8 mouse cellular contexts compared by ENCODE assay signal in genomic region chr11:68851644-68852485, GRCm38 (mm10). TPM values are rescaled to one million over a fixed set of nuclear protein-coding genes. Genes with fewer than 3 reads are reported as not detected.
DNase-seq lines count a peak whose midpoint lies in the region; ATAC-seq and TF ChIP-seq lines count a peak whose summit lies in the region.

No protein-coding gene starts in this region.

- intact Hi-C loops in heart, postnatal 36 days (cut with DNase I) = loop anchor here (2.0 kb wide), 1 partner anchor 19 kb away; the partner anchor contains the start of gene Ndel1
- intact Hi-C loops in left cerebral cortex, postnatal 14 days (cut with DNase I) = no loop called here

- WGBS in heart, embryonic 13.5 days = 2% methylated on average over 13 of the region's 13 CpGs
- WGBS in hindbrain, embryonic 14.5 days = 6% methylated on average over 13 of the region's 13 CpGs
- 5% methylated on average over 13 of the region's 13 CpGs for WGBS in midbrain, embryonic 11.5 days

- H3K4me1 ChIP-seq in heart, embryonic 13.5 days = peaks cover 46% of the 10 kb centered on the region
- peaks cover 13 to 37% of the 10 kb centered on the region in 2 experiments for H3K4me1 ChIP-seq in MEL (ENCODE audit: control insufficient read depth in 1 of 2, insufficient read depth in 2 of 2, low read length in 2 of 2)
- peaks cover 34% of the 10 kb centered on the region for H3K4me1 ChIP-seq in hindbrain, embryonic 14.5 days (replicated peaks; ENCODE audit: control insufficient read depth, insufficient read depth, low read length)
- H3K4me1 ChIP-seq in midbrain, embryonic 11.5 days (ENCODE audit: control insufficient read depth, insufficient read depth, low read length) = peaks cover 18% of the 10 kb centered on the region

- no peak for TF ChIP-seq CTCF in MEL (IDR thresholded peaks at IDR 0.05 in 2 of 3, conservative IDR thresholded peaks at IDR 0.05 in 1 of 3; ENCODE audit: control insufficient read depth in 1 of 3, insufficient read depth in 1 of 3, low read depth in 2 of 3, low read length in 3 of 3, poor library complexity in 1 of 3, severe bottlenecking in 1 of 3)

- no peak; a peak in 1 of 4 replicates for TF ChIP-seq EP300 in MEL (IDR thresholded peaks at IDR 0.05; ENCODE audit: low read depth in 1 of 2, low read length in 2 of 2)

- peak overlapping the region; percentile 83 for H3K4me2 ChIP-seq in heart, embryonic 13.5 days
- peak overlapping the region; percentile 62 for H3K4me2 ChIP-seq in hindbrain, embryonic 14.5 days (replicated peaks)
- peak overlapping the region; percentile 80 for H3K4me2 ChIP-seq in midbrain, embryonic 11.5 days

- no peak for TF ChIP-seq RAD21 in MEL (IDR thresholded peaks at IDR 0.05; ENCODE audit: low read depth, low read length)

- peak overlapping the region; percentile 100 for H3K27ac ChIP-seq in heart, embryonic 13.5 days (replicated peaks)
- H3K27ac ChIP-seq in MEL (ENCODE audit: control insufficient read depth, low read depth, low read length) = peak overlapping the region; percentile 92
- H3K27ac ChIP-seq in hindbrain, embryonic 14.5 days = peak overlapping the region; percentile 92
- H3K27ac ChIP-seq in midbrain, embryonic 11.5 days (ENCODE audit: low read depth, low read length) = peak overlapping the region; percentile 82; the same call in 1 of the 2 replicates

- H3K9ac ChIP-seq in heart, embryonic 13.5 days = peak overlapping the region; percentile 99
- peak overlapping the region; percentile 95 for H3K9ac ChIP-seq in MEL (ENCODE audit: control insufficient read depth, low read depth, low read length, poor library complexity, severe bottlenecking)
- peak overlapping the region; percentile 86 for H3K9ac ChIP-seq in hindbrain, embryonic 14.5 days
- H3K9ac ChIP-seq in midbrain, embryonic 11.5 days (ENCODE audit: low read length) = peak overlapping the region; percentile 91

- H3K79me2 ChIP-seq in MEL (ENCODE audit: control insufficient read depth, insufficient read depth, low read length, poor library complexity) = peaks cover 47% of the 10 kb centered on the region

- no peaks in the 10 kb centered on the region for H3K27me3 ChIP-seq in heart, embryonic 13.5 days (replicated peaks)
- no peaks in the 10 kb centered on the region for H3K27me3 ChIP-seq in MEL (ENCODE audit: control insufficient read depth in 1 of 2, insufficient read depth in 2 of 2, low read length in 2 of 2)
- no peaks in the 10 kb centered on the region for H3K27me3 ChIP-seq in hindbrain, embryonic 14.5 days (ENCODE audit: control insufficient read depth, insufficient read depth, low read length)
- H3K27me3 ChIP-seq in midbrain, embryonic 11.5 days (ENCODE audit: control insufficient read depth, insufficient read depth, low read length) = no peaks in the 10 kb centered on the region

- peak overlapping the region; percentile 97 for H3K4me3 ChIP-seq in heart, embryonic 13.5 days
- H3K4me3 ChIP-seq in MEL (ENCODE audit: control insufficient read depth in 1 of 2, insufficient read depth in 1 of 2, low read depth in 2 of 2, low read length in 2 of 2) = peak overlapping the region; percentile 92 to 99
- H3K4me3 ChIP-seq in hindbrain, embryonic 14.5 days (replicated peaks; ENCODE audit: low read length) = peak overlapping the region; percentile 70
- peak overlapping the region; percentile 93 for H3K4me3 ChIP-seq in midbrain, embryonic 11.5 days (ENCODE audit: low read depth, low read length)

- TF ChIP-seq POLR2A in MEL (IDR thresholded peaks at IDR 0.05; ENCODE audit: control insufficient read depth in 1 of 2, insufficient read depth in 1 of 2, low read depth in 1 of 2, low read length in 2 of 2, poor library complexity in 1 of 2) = no peak

- DNase-seq in heart, postnatal 36 days = no peak
- DNase-seq in MEL (ENCODE audit: low read depth, low spot score) = peak; percentile 71
- no peak for DNase-seq in hindbrain, embryonic 14.5 days (ENCODE audit: low spot score)
- DNase-seq in midbrain, embryonic 11.5 days (ENCODE audit: low spot score, missing footprints) = peak; percentile 85
- no peak for DNase-seq in adrenal gland, adult 8-10 months
- no peak for DNase-seq in thymus, postnatal 14 days
- no peak for DNase-seq in left cerebral cortex, postnatal 14 days (ENCODE audit: low spot score in 2 of 2)

- peaks cover 7% of the 10 kb centered on the region; the same call in 1 of the 2 replicates for H3K36me3 ChIP-seq in heart, embryonic 13.5 days
- peaks cover 8 to 41% of the 10 kb centered on the region in 2 experiments for H3K36me3 ChIP-seq in MEL (ENCODE audit: control insufficient read depth in 1 of 2, insufficient read depth in 2 of 2, low read length in 2 of 2)
- no peaks in the 10 kb centered on the region for H3K36me3 ChIP-seq in hindbrain, embryonic 14.5 days (replicated peaks; ENCODE audit: control insufficient read depth, insufficient read depth)
- no peaks in the 10 kb centered on the region for H3K36me3 ChIP-seq in midbrain, embryonic 11.5 days (ENCODE audit: control insufficient read depth, insufficient read depth, low read length)

- no peaks in the 10 kb centered on the region for H3K9me3 ChIP-seq in heart, embryonic 13.5 days
- no peaks in the 10 kb centered on the region for H3K9me3 ChIP-seq in MEL (replicated peaks; ENCODE audit: insufficient read depth, low read length)
- H3K9me3 ChIP-seq in hindbrain, embryonic 14.5 days (ENCODE audit: control insufficient read depth, low read length) = no peaks in the 10 kb centered on the region
- H3K9me3 ChIP-seq in midbrain, embryonic 11.5 days (ENCODE audit: control insufficient read depth, low read length) = no peaks in the 10 kb centered on the region

- no peak for ATAC-seq in heart, embryonic 13.5 days (ENCODE audit: extremely low read depth, insufficient number of reproducible peaks, low FRiP score, low TSS enrichment)
- ATAC-seq in hindbrain, embryonic 14.5 days (ENCODE audit: low FRiP score) = no peak
- ATAC-seq in midbrain, embryonic 11.5 days (ENCODE audit: low FRiP score) = no peak

TF ChIP-seq in MEL, 35 proteins besides CTCF, POLR2A, EP300 and RAD21:
- no peak for TF ChIP-seq USF2 (IDR thresholded peaks at IDR 0.05; ENCODE audit: borderline replicate concordance in 1 of 2, insufficient read depth in 1 of 2, low read depth in 1 of 2, low read length in 2 of 2)
- no peak for TF ChIP-seq MXI1 (IDR thresholded peaks at IDR 0.05; ENCODE audit: low read depth, low read length)
- no peak for TF ChIP-seq ZC3H11A (IDR thresholded peaks at IDR 0.05; ENCODE audit: low read depth, low read length)
- no peak for TF ChIP-seq JUND (IDR thresholded peaks at IDR 0.05; ENCODE audit: low read depth, low read length)
- TF ChIP-seq TBP (IDR thresholded peaks at IDR 0.05; ENCODE audit: low read depth, low read length) = no peak
- TF ChIP-seq USF1 (IDR thresholded peaks at IDR 0.05; ENCODE audit: low read depth, low read length) = peak; percentile 54; the same call in 1 of the 2 replicates
- peak; percentile 91 for TF ChIP-seq CHD1 (IDR thresholded peaks at IDR 0.05; ENCODE audit: low read depth, low read length)
- 0 out of 2 replicates have a peak, but pooled peaks have one; percentile 2 for TF ChIP-seq NRF1 (IDR thresholded peaks at IDR 0.05; ENCODE audit: insufficient read depth, low read depth, low read length, poor library complexity, severe bottlenecking)
- TF ChIP-seq BHLHE40 (IDR thresholded peaks at IDR 0.05; ENCODE audit: borderline replicate concordance, low read depth, low read length) = peak; percentile 82; the same call in 1 of the 2 replicates
- TF ChIP-seq MAX (IDR thresholded peaks at IDR 0.05; ENCODE audit: low read length) = no peak
- TF ChIP-seq ZKSCAN1 (IDR thresholded peaks at IDR 0.05; ENCODE audit: low read depth, low read length) = no peak
- TF ChIP-seq ZNF384 (IDR thresholded peaks at IDR 0.05; ENCODE audit: low read depth, low read length) = peak; percentile 72

RNA-seq across cellular contexts. Expression of gene Ndel1, which starts 19.8 kb away (rescaled TPM):
- polyA plus RNA-seq in heart, embryonic 13.5 days (2015; fragmentation: Nextera tagmentation; extraction: Ambion mirVana) = 56.7 and 61.6 TPM in 2 replicates
- 10 to 100 TPM; 60.9 to 71.3 TPM for total RNA-seq in heart, postnatal 36 days (2021)
- total RNA-seq in MEL (2012; rRNA removed) = 59.6 and 70.7 TPM in 2 replicates
- polyA plus RNA-seq in MEL (2012; ENCODE audit: insufficient read depth in 1 of 2, insufficient read length in 2 of 2, low read depth in 1 of 2, low replicate concordance in 2 of 2, missing spikeins in 1 of 2) = 10 to 100 TPM; 55.0 to 61.2 TPM
- polyA plus RNA-seq in hindbrain, embryonic 14.5 days (2014; fragmentation: Nextera tagmentation; extraction: Ambion mirVana) = 91.2 and 97.1 TPM in 2 replicates
- 47.6 and 49.6 TPM in 2 replicates for polyA plus RNA-seq in midbrain, embryonic 11.5 days (2014; fragmentation: Nextera tagmentation; extraction: Ambion mirVana)
- 10 to 100 TPM; 59.5 to 79.4 (median 68.0) TPM for total RNA-seq in adrenal gland, adult 8-10 months (2022)
- 10 to 100 TPM; 96.7 to 99.5 TPM for total RNA-seq in left cerebral cortex, postnatal 14 days (2021)

RNA-seq across cellular contexts. Expression of gene Rnf222, which starts 36.5 kb away (rescaled TPM):
- 0.14 and 0.15 TPM in 2 replicates for polyA plus RNA-seq in heart, embryonic 13.5 days (2015; fragmentation: Nextera tagmentation; extraction: Ambion mirVana)
- not detected for total RNA-seq in heart, postnatal 36 days (2021)
- total RNA-seq in MEL (2012; rRNA removed) = 0.23 TPM in 2 replicates
- under 1 TPM in 1 of 2 experiments, not detected in 1; 0.28 TPM for polyA plus RNA-seq in MEL (2012; ENCODE audit: insufficient read depth in 1 of 2, insufficient read length in 2 of 2, low read depth in 1 of 2, low replicate concordance in 2 of 2, missing spikeins in 1 of 2)
- polyA plus RNA-seq in hindbrain, embryonic 14.5 days (2014; fragmentation: Nextera tagmentation; extraction: Ambion mirVana) = not detected in 2 replicates
- polyA plus RNA-seq in midbrain, embryonic 11.5 days (2014; fragmentation: Nextera tagmentation; extraction: Ambion mirVana) = 0.04 and 0.07 TPM in 2 replicates
- total RNA-seq in adrenal gland, adult 8-10 months (2022) = under 1 TPM in 3 of 4 experiments, not detected in 1; 0.08 to 0.21 (median 0.09) TPM
- total RNA-seq in left cerebral cortex, postnatal 14 days (2021) = not detected

RNA-seq across cellular contexts. Expression of gene Rpl26, which starts 49.5 kb away (rescaled TPM):
- polyA plus RNA-seq in heart, embryonic 13.5 days (2015; fragmentation: Nextera tagmentation; extraction: Ambion mirVana) = 640 and 686 TPM in 2 replicates
- total RNA-seq in heart, postnatal 36 days (2021) = 100 to 1,000 TPM; 655 to 678 TPM
- 5,179 and 5,512 TPM in 2 replicates for total RNA-seq in MEL (2012; rRNA removed)
- polyA plus RNA-seq in MEL (2012; ENCODE audit: insufficient read depth in 1 of 2, insufficient read length in 2 of 2, low read depth in 1 of 2, low replicate concordance in 2 of 2, missing spikeins in 1 of 2) = 1,000 to 10,000 TPM in 1 of 2 experiments, not detected in 1; 3,167 TPM
- 573 and 680 TPM in 2 replicates for polyA plus RNA-seq in hindbrain, embryonic 14.5 days (2014; fragmentation: Nextera tagmentation; extraction: Ambion mirVana)
- polyA plus RNA-seq in midbrain, embryonic 11.5 days (2014; fragmentation: Nextera tagmentation; extraction: Ambion mirVana) = 841 and 881 TPM in 2 replicates
- total RNA-seq in adrenal gland, adult 8-10 months (2022) = 1,000 to 10,000 TPM; 1,214 to 1,402 (median 1,307) TPM
- 100 to 1,000 TPM; 597 to 631 TPM for total RNA-seq in left cerebral cortex, postnatal 14 days (2021)

Comparison
In these comparisons a context has a peak if more than half of its experiments do, and no peak if none do; other contexts are left out.
1. DNase-seq: peak in MEL (single experiment) and midbrain, embryonic 11.5 days (single experiment); none in heart, postnatal 36 days (0 of 2), hindbrain, embryonic 14.5 days (single experiment), adrenal gland, adult 8-10 months (single experiment), thymus, postnatal 14 days (single experiment) and left cerebral cortex, postnatal 14 days (0 of 2).
2. Peak in every context shown above with its lines, with median percentiles within 50 percentile points of each other: H3K27ac ChIP-seq, H3K4me2 ChIP-seq, H3K4me3 ChIP-seq and H3K9ac ChIP-seq.